Mouse (Mus musculus): ENCODE data around the gene Grin2a.

GRCm38 (mm10) chr16:9884141-9884540 is 111.2 kb downstream of the Grin2a start:
- TF ChIP-seq CTCF (IDR thresholded peaks at IDR 0.05; ENCODE audit: low read depth): no peak
- no peak for TF ChIP-seq EP300 (IDR thresholded peaks at IDR 0.05; ENCODE audit: low read depth)

All from liver, embryonic 14.5 days (tissue).